In genomic region chr2:53501657-53502274, GRCm38 (mm10) we compare ENCODE assay signal across 12 mouse cellular contexts.
DNase-seq lines count a peak whose midpoint lies in the region; ATAC-seq and TF ChIP-seq lines count a peak whose summit lies in the region.
"Had no signal": no experiment of that assay in that cellular context is flagged by ENCODE, and none has a peak within 500 bp of the region (broad histone marks: within the 10 kb centered on the region; RNA-seq: fewer than 3 reads in every experiment).

No protein-coding gene starts in this region.

- no peak for TF ChIP-seq CTCF in olfactory bulb, adult 2 months (IDR thresholded peaks at IDR 0.05; ENCODE audit: insufficient read depth, low read depth, low read length)

- no peaks in the 10 kb centered on the region for H3K36me3 ChIP-seq in heart, embryonic 13.5 days
- no peaks in the 10 kb centered on the region for H3K36me3 ChIP-seq in forebrain, embryonic 14.5 days (ENCODE audit: control insufficient read depth, insufficient read depth, low read length)

- H3K9ac ChIP-seq in heart, embryonic 13.5 days: no peak overlapping the region
- peak overlapping the region; percentile 40; the same call in 1 of the 2 replicates for H3K9ac ChIP-seq in forebrain, embryonic 14.5 days (ENCODE audit: low read length)

- H3K4me2 ChIP-seq in heart, embryonic 13.5 days: peak overlapping the region; percentile 18; the same call in 1 of the 2 replicates
- peak overlapping the region; percentile 48 for H3K4me2 ChIP-seq in forebrain, embryonic 14.5 days (ENCODE audit: low read length)

- DNase-seq in heart, postnatal 36 days: no peak
- peak; percentile 61 for DNase-seq in forebrain, embryonic 14.5 days (ENCODE audit: low spot score)
- DNase-seq in layer of hippocampus, adult 9-10 months (ENCODE audit: low spot score): peak; percentile 3
- no peak for DNase-seq in lung, postnatal 14 days
- DNase-seq in gastrocnemius, postnatal 25 days: no peak
- DNase-seq: cerebellum, adult 11-12 months; gastrocnemius, postnatal 10 days; lung, adult 2 months had no signal

- intact Hi-C loops in heart, postnatal 36 days (cut with DNase I): no loop called here

- no peak overlapping the region for H3K4me3 ChIP-seq in heart, embryonic 13.5 days
- peak overlapping the region; percentile 8 for H3K4me3 ChIP-seq in forebrain, embryonic 14.5 days (ENCODE audit: low read depth, low read length)
- H3K4me3 ChIP-seq in olfactory bulb, adult 2 months (ENCODE audit: insufficient read depth, low read depth, low read length): peak overlapping the region; percentile 10; the same call in 1 of the 2 replicates

- no peaks in the 10 kb centered on the region for H3K27me3 ChIP-seq in heart, embryonic 13.5 days (replicated peaks)
- no peaks in the 10 kb centered on the region for H3K27me3 ChIP-seq in forebrain, embryonic 14.5 days (replicated peaks; ENCODE audit: control insufficient read depth, insufficient read depth, low read length)

- no peaks in the 10 kb centered on the region for H3K9me3 ChIP-seq in heart, embryonic 13.5 days
- no peaks in the 10 kb centered on the region for H3K9me3 ChIP-seq in forebrain, embryonic 14.5 days (replicated peaks; ENCODE audit: control insufficient read depth, low read length)

- WGBS in heart, embryonic 13.5 days: 44% methylated on average over 14 of the region's 14 CpGs
- WGBS in forebrain, embryonic 14.5 days: 11% methylated on average over 14 of the region's 14 CpGs
- WGBS in olfactory bulb, adult 2 months: 16% methylated on average over 14 of the region's 14 CpGs

- no peak for ATAC-seq in heart, embryonic 13.5 days (ENCODE audit: extremely low read depth, insufficient number of reproducible peaks, low FRiP score, low TSS enrichment)
- ATAC-seq in forebrain, embryonic 14.5 days: peak; percentile 91
- no peak for ATAC-seq in cerebellum, adult (ENCODE audit: insufficient number of reproducible peaks, low FRiP score, low TSS enrichment)
- ATAC-seq: inflammation-experienced regulatory T-cells, adult 6 months had no signal

- TF ChIP-seq POLR2A in olfactory bulb, adult 2 months (IDR thresholded peaks at IDR 0.05; ENCODE audit: insufficient read depth, low read depth, low read length): no peak

- H3K4me1 ChIP-seq in heart, embryonic 13.5 days: no peaks in the 10 kb centered on the region
- no peaks in the 10 kb centered on the region for H3K4me1 ChIP-seq in forebrain, embryonic 14.5 days (ENCODE audit: control insufficient read depth, insufficient read depth, low read length)
- peaks cover 3% of the 10 kb centered on the region for H3K4me1 ChIP-seq in olfactory bulb, adult 2 months (ENCODE audit: control insufficient read depth, insufficient read depth, low read length)

- no peak overlapping the region for H3K27ac ChIP-seq in heart, embryonic 13.5 days (replicated peaks)
- peak overlapping the region; percentile 22; the same call in 1 of the 2 replicates for H3K27ac ChIP-seq in forebrain, embryonic 14.5 days (ENCODE audit: low read depth, low read length)
- no peak overlapping the region for H3K27ac ChIP-seq in olfactory bulb, adult 2 months (ENCODE audit: insufficient read depth, low read depth, low read length)

Comparison
In these comparisons a context has a peak if more than half of its experiments do, and no peak if none do; other contexts are left out.
1. DNase-seq: peak in forebrain, embryonic 14.5 days (single experiment) and layer of hippocampus, adult 9-10 months (single experiment); none in heart, postnatal 36 days (0 of 2), lung, postnatal 14 days (single experiment) and gastrocnemius, postnatal 25 days (single experiment).